Mouse (Mus musculus) left cerebral cortex, postnatal 4 days (tissue): ENCODE measurements at regions not wholly inside any gene's neighbourhood (a gene's known extent, or its start where the extent isn't known, plus 50 kb on each side); places are given as distances from the start of the nearest gene placed in this dataset.
"Not testable (repeated sequence)": the region's sequence is repeated elsewhere in the genome, so short reads cannot be mapped to it uniquely, and the experiment has no call there.

Experiments
- DNase-seq: peaks from one replicate; pipeline ENCODE4 v3.0.0-alpha.2; 2022
- intact Hi-C: fragments of 180-260 bp; cut with DNase I; formaldehyde crosslinking; loops from one replicate; pipeline ENCODE4 v1.15.1; 2025

DNA sequence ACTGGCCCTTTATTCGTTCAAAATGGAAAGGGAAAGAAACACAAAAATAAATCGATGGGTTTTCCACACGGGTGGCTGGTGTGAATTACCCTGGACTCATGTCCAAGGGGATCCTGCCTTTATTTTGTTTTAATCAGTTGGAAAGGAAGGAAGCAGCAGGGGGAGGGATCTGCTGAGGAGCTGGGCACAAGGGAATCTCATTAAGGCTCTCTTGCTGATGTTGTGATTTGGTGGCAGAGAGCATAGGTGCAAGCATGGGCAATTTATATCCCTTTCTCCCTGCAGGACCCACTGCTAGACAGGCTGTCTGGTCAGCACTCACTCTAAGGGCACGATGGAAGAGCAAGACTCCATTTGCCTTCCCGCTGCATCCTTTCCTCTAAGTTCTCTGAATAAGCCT lies 469.2 kb downstream of the Epha7 start:
- intact Hi-C loops: no loop called here
- DNase-seq: no peak

DNA sequence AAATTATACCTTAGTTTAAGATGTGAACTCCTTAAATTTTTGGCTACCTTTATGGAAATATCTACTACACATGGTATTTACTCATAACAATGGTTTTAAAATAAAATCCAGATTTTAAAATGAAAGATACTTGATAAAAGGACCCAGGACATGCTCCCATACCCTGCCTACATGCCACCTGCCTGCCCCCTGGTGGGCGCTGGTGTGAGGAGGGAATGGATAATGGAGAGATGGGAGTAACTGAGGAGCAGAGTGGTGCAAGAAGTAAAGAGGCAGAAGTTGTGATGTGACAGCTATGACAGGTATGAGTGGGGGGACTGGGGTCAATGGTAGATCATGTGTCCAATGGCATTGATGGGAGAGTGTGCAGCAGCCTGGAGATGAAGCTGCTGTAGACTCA lies 488.4 kb downstream of the Epha7 start:
- intact Hi-C loops: no loop called here
- peak; percentile 19 for DNase-seq

DNA sequence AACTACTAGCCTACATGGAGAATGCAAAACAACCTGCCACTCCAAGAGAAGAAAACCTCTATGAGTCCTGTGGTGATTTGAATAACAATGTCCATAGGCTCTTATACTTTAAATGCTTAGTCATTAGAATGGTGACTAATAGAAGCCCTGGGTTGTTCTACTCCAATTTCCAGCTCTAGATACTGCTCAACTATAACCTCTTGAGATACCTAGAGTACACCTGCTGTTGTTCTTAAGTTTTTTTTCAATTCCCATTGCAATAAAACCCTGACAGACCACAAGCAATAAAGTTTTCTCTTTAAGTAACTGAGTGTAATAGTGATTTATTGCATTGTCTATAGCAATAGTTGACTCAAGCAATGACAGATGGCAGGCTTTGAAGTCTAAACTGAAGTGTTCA lies 491.0 kb downstream of the Epha7 start:
- intact Hi-C loops: no loop called here
- no peak for DNase-seq

DNA sequence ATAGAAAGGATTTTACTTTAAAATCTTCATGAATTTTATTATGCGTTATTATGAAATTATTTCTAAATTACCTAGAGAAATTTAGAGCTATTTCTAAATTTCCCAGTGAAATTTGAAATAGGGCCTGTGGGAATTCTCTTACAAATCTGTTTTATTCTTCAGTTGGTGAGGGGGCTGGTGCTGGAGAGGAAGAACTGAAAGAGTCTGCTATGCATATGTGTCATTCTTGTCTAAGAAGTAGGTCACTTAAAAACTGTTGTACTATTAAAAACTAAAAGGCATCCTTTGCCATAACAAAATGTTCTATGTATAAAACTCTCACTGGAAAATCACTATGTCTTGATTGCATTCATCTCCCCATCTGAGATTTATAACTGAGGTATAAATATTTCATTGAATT lies 494.3 kb downstream of the Epha7 start:
- intact Hi-C loops: no loop called here
- DNase-seq: no peak

DNA sequence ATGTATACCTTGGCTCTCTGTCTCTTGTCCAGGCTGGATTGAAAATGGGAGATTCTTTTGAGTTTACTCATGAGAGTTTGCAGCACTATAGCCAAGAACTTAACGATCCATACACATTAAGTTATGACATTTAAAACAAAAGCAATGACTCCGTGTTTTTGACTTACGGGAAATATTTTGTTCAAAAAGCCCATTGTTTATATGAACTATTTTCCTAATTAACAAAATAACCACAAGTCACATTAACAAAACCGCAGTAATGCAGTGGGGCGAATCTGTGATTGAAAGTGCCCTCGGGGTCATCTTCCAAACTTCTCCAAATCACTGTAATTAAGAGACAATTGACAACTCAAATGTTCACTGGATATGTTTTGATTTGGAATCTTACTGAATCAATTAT lies 511.0 kb downstream of the Epha7 start:
- intact Hi-C loops: no loop called here
- DNase-seq: no peak

DNA sequence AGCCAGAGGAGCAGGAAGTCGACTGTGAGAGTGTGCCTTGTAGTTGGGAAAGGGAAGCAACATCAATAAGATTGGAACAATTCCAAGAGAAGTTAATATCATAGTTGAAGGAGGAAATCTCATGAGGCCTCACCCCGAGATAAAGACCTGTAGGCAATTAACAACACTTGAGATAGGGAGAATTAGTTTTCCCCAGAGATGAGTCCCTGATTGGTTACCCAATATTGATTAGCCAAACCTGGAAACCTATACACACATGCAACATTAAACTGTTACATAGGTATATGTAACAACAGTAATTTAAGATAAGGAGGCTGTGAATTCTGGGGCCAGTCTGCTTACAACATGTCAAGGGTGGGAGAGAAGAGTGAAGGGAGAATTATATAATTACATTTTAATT lies 516.2 kb downstream of the Epha7 start:
- intact Hi-C loops: no loop called here
- no peak for DNase-seq

DNA sequence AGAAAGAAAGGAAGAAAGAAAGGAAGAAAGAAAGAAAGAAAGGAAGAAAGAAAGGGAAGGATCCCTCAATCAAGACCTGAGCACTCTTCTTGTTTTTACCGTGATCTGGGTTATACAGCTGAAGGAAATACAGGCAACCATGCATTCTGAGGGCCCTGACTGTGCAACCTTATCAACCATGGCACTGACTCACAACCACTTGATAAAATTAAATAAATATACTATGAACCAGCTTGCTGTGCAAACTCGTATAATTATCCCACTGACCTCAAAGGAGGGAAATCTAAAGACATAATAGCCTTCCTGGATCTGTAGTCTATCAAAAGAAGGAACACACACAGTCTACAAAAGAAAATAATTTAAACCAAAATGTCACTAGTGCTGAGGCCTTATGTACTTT lies 518.8 kb downstream of the Epha7 start:
- DNase-seq: no peak
- intact Hi-C loops: no loop called here

DNA sequence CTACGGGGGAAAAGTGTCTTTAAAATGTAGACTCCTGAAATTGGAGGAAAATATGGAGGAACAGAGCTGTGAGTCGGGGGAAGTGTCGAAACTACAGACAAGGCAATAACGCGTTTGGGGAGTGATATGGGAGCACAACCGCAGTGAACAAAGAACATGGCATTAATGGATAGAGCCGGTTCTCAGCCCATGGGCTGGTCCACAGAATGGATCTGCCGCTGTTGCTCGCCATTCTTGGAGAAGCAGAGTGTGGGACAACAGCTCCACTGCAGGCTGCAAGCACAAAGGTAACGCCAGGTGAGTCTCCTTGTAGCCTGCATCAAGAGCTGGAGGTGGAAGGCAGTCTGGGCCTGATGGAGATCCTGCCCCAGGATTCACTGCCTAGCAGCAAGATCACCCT lies 524.3 kb downstream of the Epha7 start:
- intact Hi-C loops: no loop called here
- DNase-seq: no peak

DNA sequence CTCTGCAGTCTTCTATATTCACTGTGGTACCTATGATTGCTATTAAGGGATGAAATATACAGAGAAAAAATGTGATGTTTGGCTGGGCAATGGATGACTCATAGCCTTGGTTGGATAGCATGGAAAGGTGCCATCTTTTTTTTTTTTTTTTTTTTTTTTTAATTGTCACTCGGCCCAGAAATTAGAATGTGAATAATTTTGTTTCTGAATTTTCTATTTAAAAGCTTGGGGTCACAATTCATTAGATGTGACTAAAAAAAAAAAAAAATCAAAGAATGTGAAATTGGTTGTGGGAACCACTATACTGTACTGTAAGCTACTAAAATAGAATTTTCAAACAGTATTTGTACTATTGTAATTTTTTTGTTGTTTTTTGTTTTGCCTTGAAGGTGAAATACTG lies 549.3 kb downstream of the Epha7 start:
- DNase-seq: no peak
- intact Hi-C loops: no loop called here

DNA sequence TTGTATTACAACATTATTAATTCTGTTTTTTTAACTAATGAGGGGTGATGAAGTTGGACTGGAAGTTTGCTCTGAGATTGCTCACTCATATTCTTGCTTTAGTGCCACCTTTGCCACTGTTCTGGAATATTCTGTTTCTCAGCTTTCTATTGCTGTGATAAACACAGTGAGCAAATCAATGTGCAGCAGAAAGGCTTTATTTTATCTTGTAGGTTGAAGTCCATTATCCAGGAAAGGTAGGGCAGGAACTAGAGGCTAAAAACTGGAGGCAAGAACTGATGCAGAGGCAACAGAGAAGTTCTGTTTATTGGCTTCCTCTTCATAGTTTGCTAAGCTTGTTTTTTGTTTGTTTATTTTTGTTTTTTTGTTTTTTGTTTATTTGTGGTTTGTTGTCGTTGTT lies 576.4 kb downstream of the Epha7 start:
- intact Hi-C loops: no loop called here
- DNase-seq: no peak

DNA sequence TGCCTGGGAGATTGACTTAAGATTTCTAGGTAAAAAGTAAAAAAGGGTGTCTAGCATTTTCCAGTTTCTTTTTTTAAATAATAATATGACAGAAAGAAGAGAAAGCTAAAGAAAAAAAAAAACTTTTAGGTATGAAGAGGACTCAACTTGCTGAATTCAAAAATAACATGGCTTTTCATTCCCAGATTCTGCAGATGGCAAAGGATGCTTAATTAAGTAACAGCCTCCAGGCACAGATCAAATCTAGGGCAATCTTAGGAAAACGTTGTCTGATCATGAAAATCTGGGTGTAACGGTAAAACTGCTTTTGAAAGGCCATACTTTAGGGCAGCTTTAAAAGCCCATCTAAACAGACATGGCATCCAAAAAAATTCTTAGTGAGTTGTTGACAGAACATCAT lies 577.4 kb downstream of the Epha7 start:
- intact Hi-C loops: no loop called here
- no peak for DNase-seq

DNA sequence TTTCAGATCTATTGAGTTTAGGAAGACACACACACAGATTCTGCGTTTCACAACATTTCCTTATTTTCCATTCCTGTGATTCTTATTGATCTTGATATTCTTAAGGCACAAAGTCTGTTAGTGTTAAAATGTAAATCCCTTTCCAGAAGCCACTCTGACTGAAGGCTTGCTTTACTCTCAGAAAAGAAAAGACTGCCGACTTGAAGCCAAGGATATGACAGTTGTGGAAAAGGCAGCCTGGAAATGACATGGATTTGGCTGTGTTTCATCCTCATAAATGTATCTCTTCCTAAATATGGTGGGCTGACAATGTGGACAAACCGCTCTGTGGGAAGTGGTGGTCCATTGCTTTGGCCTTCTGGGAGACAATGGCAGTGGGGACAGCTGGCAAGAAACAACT lies 589.2 kb downstream of the Epha7 start:
- DNase-seq: peak; percentile 2
- intact Hi-C loops: no loop called here

DNA sequence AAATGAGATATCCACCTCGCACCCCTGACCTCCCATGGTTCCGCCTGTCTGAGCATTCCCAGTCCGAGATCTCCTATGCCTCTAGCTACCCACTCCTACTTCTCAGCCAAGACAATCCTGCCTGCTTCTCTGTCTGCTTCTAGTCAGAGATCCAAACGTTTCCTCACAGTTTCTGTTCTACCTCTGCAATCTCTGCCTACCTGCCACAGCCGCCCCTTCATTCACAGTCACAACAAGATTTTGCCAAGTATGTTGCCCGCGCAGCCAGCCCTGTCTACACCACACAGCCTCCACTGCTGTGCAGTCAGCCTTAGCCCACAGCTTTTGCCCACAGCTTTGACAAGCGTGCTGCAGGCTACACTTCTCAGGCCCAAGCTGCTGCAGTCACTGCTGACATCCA lies 601.7 kb downstream of the Epha7 start:
- DNase-seq: no peak
- intact Hi-C loops: no loop called here

DNA sequence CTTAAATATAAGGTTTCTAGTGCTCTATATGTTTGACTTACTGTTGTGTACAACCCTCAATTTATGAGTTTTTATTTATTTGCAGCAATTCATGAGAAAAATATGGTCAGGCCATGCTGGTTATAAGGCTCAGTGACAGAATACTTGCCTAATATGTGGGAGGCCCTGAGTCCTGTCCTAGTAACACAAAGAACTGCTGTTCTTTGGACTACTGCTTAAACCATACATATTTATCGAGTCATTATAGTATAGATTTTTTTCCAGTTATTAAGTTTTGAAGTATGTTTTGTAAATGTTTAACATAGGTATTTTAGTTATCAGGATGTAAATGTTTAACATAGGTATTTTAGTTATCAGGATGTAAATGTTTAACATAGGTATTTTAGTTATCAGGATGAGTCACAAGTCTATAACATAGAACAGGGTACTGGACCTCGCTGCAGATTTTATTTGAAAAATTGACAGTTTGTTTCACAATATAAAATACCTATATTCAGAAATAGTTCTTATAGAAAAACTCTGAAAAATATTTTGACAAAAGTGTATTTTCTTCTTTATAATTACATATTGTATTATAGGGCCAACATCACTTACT lies 607.4 kb downstream of the Epha7 start:
- DNase-seq: no peak
- intact Hi-C loops: no loop called here

DNA sequence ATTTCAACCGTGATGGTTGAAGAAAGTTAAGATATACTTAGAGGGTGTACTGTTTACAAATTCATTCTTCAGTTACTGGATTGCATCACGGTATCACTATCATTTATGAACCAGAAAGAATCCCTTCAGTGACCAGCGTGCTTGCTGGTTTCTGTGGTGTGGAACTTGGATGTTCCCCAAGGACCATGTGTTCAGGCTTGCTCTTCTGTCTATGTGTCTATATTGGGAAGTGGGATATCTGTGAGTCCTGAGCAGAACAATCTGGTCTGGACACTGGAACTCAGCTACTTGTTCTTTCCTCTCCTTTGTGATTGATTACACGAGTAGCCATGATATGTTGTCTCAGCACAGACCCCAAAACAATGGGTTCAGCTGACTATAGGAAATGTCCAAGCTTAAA lies 618.6 kb downstream of the Epha7 start:
- intact Hi-C loops: not testable (repeated sequence)

DNA sequence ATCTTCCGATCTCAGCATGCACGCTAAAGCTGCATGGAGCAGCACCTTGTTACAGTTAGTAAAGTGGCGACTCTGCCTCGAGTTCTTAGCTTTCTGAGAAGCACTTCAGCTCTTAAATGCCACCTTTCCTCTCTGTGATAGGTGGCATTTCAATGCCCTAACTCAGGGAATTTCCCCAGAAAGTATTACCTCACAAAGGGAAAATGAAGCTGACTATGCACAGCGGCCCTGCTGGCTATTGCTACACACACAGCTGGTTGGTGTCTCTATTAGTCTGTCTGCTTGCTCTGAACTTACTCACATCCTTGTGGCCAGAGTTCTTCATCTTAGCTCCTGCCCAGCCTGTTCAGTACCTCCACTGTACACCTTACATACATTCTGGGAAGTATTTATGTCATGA lies 650.4 kb downstream of the Epha7 start:
- DNase-seq: no peak
- intact Hi-C loops: no loop called here

More for the DNA sequence above, 618.6 kb downstream of the Epha7 start:
- DNase-seq: not testable (repeated sequence)

DNA sequence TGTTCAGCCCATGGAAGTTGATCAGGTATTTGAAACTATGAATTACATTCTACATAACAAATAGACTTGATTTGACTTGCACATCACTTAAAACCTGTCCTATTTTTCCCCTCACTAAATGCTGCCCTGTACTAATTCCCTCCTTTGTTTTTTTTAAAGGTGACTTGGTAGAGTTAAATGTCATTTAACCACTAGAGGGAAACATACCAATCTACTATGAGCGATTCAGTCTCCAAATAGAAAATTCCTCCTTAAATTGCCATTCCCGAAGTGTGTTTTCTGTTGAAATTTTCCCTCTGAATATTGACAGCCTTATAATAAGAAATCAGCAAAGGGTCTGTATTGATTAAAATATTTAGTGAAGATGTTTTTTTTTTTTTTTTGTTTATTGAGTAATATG lies 653.4 kb downstream of the Epha7 start:
- intact Hi-C loops: no loop called here
- no peak for DNase-seq

DNA sequence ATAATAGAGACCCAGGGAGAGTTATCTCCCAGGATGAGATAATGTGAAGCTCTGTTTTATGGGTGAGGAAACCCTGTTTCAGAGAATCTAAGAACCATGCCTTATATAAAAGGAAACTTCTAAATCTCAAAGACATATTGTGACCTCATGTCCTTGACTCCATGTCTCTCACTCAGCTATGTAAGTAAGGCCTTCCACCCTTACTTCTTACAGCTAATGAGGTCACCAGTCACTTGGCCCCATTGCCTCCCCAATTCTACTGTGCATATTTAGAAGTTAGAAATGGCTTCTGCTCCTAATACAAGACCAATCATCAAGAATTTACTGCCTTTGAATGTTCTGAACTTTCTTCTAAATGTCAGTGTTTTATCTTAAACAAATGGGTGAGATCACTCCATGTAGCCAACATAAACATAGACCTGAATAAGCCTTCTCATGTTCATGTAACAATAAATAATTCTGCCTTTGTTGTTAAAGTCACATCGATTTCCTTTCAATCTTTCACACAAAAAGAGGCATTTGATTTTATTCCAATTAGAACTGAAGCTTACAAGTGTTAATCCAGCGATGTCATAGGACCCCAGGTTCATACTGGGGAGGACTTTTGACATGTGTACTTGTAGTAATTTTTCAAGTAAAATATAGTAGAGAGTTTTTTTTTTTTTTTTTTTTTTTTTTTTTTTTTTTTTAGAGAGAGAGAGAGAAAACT lies 667.6 kb downstream of the Epha7 start:
- intact Hi-C loops: no loop called here
- DNase-seq: no peak

DNA sequence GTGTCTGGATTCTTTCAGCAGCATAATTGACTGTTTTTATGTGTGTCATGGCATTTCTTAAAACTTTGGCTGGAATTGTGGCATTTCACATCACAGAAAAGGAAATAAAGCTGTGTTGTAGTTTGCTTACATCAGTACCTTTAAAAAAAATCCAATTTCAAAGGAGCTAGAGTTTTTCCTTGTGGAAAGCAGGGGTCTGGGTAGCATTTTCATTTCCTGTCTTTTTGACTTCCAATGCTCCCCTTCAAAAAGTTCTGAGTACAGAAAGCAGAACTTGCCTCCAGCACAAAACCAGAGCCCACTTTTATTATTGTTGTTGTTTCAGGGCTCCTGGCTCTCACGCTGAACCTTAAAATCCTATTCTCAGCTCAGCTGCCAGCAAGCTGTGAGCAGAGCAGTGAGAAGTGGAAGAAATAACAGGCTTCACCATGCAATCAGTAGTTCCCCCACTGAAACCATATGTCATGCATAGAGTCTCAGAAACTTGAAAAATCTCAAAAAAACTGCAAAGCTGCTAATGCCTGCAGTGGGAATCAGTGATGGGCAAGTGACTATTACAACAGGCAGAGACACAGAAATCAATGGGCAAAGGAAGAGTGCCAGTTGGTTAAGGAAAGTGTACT lies 668.3 kb downstream of the Epha7 start:
- DNase-seq: no peak
- intact Hi-C loops: no loop called here

DNA sequence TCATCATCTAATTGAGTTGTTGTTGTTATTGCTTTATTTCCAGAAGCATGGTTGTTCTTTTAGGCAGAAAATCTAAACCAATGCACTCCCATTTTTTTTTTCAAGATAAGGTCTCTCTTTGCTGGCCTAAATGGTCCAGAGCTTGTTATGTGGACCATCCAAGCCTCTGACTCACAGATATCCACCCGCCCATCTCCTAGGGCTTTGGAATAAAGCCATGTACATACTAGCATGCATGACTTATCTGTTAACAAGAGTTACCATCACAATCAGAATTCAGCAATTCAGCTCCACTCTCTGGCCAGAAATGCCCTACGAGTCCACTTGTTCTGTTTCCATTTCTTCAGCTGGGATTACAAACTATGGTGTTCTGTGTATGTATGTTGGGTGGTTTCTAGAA lies 669.5 kb downstream of the Epha7 start:
- intact Hi-C loops: no loop called here
- peak; percentile 8 for DNase-seq

DNA sequence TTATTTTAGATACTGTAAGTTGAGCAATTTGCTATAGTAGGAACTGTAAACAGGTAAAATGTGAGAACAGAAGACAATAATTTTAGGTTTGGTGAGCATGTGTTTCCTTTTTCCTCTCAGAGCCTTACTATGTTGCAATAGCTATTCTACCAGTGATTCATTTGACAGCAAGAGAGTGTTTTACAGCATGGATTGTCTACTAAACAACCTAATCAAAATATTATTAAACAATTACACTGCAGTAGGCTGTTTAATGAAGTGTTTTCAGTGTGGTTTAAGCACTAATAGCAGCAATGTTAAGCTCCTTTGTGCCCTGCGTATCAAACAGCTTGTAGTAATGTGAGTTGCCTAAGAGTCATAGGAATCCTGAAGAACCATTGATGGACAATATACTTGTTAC lies 687.9 kb downstream of the Epha7 start:
- no peak for DNase-seq
- intact Hi-C loops: no loop called here

DNA sequence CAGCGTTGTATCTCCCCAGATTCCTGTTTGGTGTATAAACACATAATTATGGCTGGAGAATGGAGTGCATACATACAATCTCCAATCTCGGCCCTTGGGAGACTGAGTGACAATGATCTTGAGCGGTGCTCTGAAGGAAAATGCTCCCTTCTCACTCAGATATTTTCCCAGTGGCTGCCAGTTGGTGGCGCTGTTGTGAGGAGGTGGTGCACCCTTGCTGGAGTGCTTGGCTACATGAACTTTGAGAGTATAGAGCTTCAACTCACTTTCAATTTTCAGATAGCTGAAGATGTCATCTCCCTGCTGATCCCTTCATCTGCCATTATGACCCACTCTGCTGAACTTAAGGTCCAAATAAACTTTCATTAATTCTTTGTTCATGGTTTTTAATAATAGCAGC lies 712.1 kb downstream of the Epha7 start:
- intact Hi-C loops: no loop called here
- peak; percentile 11 for DNase-seq
